ENCODE assay signal across 8 mouse cellular contexts in the genomic region with DNA sequence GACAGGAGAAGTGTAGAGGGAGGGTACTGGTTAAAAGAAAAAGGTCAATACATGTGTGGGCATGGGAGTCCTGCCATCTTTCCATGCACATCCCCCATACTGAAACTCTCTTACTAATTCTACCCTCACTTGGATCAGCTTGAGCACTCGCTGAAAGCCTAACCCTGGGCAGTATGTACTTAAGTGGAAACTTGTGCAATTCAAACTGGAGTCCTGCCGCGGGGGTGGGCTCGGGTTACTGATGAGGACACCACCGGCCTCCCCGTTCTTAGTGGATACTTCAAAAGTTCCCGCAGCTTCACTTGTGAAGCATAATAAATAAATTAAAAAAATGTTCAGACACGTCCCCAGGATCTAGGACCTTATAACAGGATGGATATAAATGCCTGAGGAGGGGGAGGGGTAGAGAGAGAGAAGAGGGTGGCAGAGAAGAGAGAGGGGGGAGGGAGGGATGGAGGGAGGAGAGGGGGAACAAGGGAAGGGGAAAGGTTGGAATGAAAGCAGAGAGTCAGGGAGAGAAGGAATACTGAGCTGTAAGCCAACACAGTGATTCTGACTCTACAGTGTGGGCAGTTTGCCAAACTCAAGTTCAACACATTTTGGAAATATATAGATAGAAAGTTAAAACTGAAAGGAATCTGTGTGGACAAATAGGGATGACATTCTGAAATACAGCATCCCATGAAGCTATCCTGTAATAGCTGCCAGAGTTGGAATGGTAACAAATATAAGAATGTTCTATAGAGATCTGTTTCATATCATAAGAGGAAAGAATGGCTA.
DNase-seq lines count a peak whose midpoint lies in the region; ATAC-seq and TF ChIP-seq lines count a peak whose summit lies in the region.

No protein-coding gene starts in this region.

- no peak for ATAC-seq in heart, embryonic 14.5 days (ENCODE audit: insufficient number of reproducible peaks, insufficient read depth, low FRiP score, low read depth)
- no peak for ATAC-seq in forebrain, postnatal 0 days
- ATAC-seq in inflammation-experienced regulatory T-cells, adult 6 months: no peak

- peaks cover 11 to 27% of the 10 kb centered on the region in 2 experiments for H3K4me1 ChIP-seq in heart, embryonic 14.5 days (ENCODE audit: control insufficient read depth in 2 of 2, insufficient read depth in 2 of 2, low read length in 2 of 2)
- H3K4me1 ChIP-seq in heart, embryonic 10.5 days: peaks cover 26% of the 10 kb centered on the region
- H3K4me1 ChIP-seq in forebrain, postnatal 0 days (ENCODE audit: insufficient read depth): peaks cover 7% of the 10 kb centered on the region; the same call in 1 of the 2 replicates

- no peaks in the 10 kb centered on the region for H3K36me3 ChIP-seq in heart, embryonic 14.5 days (ENCODE audit: control insufficient read depth, insufficient read depth, low read length)
- H3K36me3 ChIP-seq in heart, embryonic 10.5 days: no peaks in the 10 kb centered on the region
- H3K36me3 ChIP-seq in forebrain, postnatal 0 days (ENCODE audit: insufficient read depth): no peaks in the 10 kb centered on the region

- H3K27me3 ChIP-seq in heart, embryonic 14.5 days (ENCODE audit: control insufficient read depth, insufficient read depth, low read length): no peaks in the 10 kb centered on the region
- no peaks in the 10 kb centered on the region for H3K27me3 ChIP-seq in heart, embryonic 10.5 days (ENCODE audit: insufficient read depth, poor library complexity, severe bottlenecking)
- H3K27me3 ChIP-seq in forebrain, postnatal 0 days (ENCODE audit: insufficient read depth, low read length): no peaks in the 10 kb centered on the region

- no peak overlapping the region for H3K9ac ChIP-seq in heart, embryonic 14.5 days (ENCODE audit: low read length)
- no peak overlapping the region for H3K9ac ChIP-seq in forebrain, postnatal 0 days

- WGBS in heart, embryonic 14.5 days: 27% methylated on average over 8 of the region's 8 CpGs
- WGBS in heart, embryonic 10.5 days: 42% methylated on average over 8 of the region's 8 CpGs
- WGBS in forebrain, postnatal 0 days: 21% methylated on average over 8 of the region's 8 CpGs

- TF ChIP-seq CTCF in forebrain, postnatal 0 days (IDR thresholded peaks at IDR 0.05; ENCODE audit: low read depth): no peak

- 0 out of 2 replicates have a peak overlapping the region, but pooled peaks have one; percentile 15 for H3K4me2 ChIP-seq in heart, embryonic 14.5 days (ENCODE audit: low read length)
- H3K4me2 ChIP-seq in forebrain, postnatal 0 days (ENCODE audit: low read depth): no peak overlapping the region

- H3K4me3 ChIP-seq in heart, embryonic 14.5 days (ENCODE audit: control insufficient read depth in 1 of 2, insufficient read depth in 1 of 2, low read depth in 1 of 2, low read length in 2 of 2): no peak overlapping the region
- no peak overlapping the region for H3K4me3 ChIP-seq in heart, embryonic 10.5 days
- H3K4me3 ChIP-seq in forebrain, postnatal 0 days (ENCODE audit: low read depth, low read length): no peak overlapping the region

- no peaks in the 10 kb centered on the region for H3K9me3 ChIP-seq in heart, embryonic 14.5 days (ENCODE audit: control insufficient read depth, low read length)
- H3K9me3 ChIP-seq in heart, embryonic 10.5 days: no peaks in the 10 kb centered on the region
- no peaks in the 10 kb centered on the region for H3K9me3 ChIP-seq in forebrain, postnatal 0 days (ENCODE audit: low read length)

- H3K27ac ChIP-seq in heart, embryonic 14.5 days (replicated peaks in 1 of 2; ENCODE audit: control insufficient read depth in 1 of 2, insufficient read depth in 1 of 2, low read depth in 2 of 2, low read length in 2 of 2): no peak overlapping the region
- no peak overlapping the region for H3K27ac ChIP-seq in heart, embryonic 10.5 days
- no peak overlapping the region for H3K27ac ChIP-seq in forebrain, postnatal 0 days (ENCODE audit: low read depth, low read length)

- DNase-seq in heart, embryonic 10.5 days (ENCODE audit: low spot score): no peak
- peak; percentile 73 for DNase-seq in NIH3T3 (ENCODE audit: low read depth)
- DNase-seq in forebrain, postnatal 0 days: peak; percentile 32
- DNase-seq in lung, adult 18-20 months: peak; percentile 85 to 90
- no peak for DNase-seq in layer of hippocampus, adult 8-10 months (ENCODE audit: low spot score in 2 of 2)
- no peak for DNase-seq in spleen, postnatal 36 days (ENCODE audit: low spot score in 2 of 2)

Comparison
In these comparisons a context has a peak if more than half of its experiments do, and no peak if none do; other contexts are left out.
1. DNase-seq: peak in NIH3T3 (single experiment), forebrain, postnatal 0 days (single experiment) and lung, adult 18-20 months (2 of 2); none in heart, embryonic 10.5 days (single experiment), layer of hippocampus, adult 8-10 months (0 of 2) and spleen, postnatal 36 days (0 of 2).